Mouse (Mus musculus): ENCODE data around the gene Zfp13. TPM values are rescaled to one million over a fixed set of nuclear protein-coding genes. Genes with fewer than 3 reads are reported as not detected.
A peak's percentile ranks its signal among the peaks of the same experiment; 100 is the strongest.
"Not testable (repeated sequence)": the region's sequence is repeated elsewhere in the genome, so short reads cannot be mapped to it uniquely, and the experiment has no call there.

The Zfp13 gene
- total and polyA plus RNA-seq, 3 experiments, result 0.30 TPM; not detected in 2

DNA sequence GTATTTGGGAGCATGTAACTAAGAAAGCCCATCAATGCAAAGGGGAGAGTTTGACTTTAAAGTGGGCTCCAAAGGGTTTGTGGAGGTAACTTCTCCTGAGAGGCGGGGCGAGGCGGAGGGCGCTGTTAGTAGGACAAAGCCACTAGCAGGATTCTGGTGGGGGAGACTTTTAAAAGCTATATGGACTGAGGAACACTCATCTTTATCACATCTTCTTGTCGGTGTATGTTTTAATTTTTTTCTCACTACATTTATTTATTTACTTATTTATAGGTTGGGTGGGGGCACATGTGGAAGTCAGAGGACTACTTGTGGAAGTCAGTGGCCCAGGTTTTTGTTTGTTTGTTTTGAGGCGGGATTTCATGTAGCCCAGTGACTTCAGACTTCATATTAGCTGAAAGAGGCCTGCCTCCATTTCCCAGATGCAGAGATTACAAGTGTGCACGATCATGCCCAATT is 347 bp upstream of the Zfp13 start:
- no peak overlapping the region for H3K27ac ChIP-seq (ENCODE audit: insufficient read depth, low read depth)
- peaks cover 13 to 14% of the 10 kb centered on the region in 2 experiments for H3K4me1 ChIP-seq (ENCODE audit: control insufficient read depth in 1 of 2, insufficient read depth in 2 of 2)
- no peak for DNase-seq (ENCODE audit: extremely low read depth)
- peak; percentile 50; the same call in 1 of the 2 replicates for TF ChIP-seq CHD1 (IDR thresholded peaks at IDR 0.05; ENCODE audit: low read depth, low read length)
- TF ChIP-seq MXI1 (IDR thresholded peaks at IDR 0.05; ENCODE audit: low read depth, low read length), result 0 out of 2 replicates have a peak, but pooled peaks have one; percentile 21
- 0 out of 2 replicates have a peak, but pooled peaks have one; percentile 39 for TF ChIP-seq SIN3A (IDR thresholded peaks at IDR 0.05; ENCODE audit: low read length)
- no peak for TF ChIP-seq USF1 (IDR thresholded peaks at IDR 0.05; ENCODE audit: low read depth, low read length)
- TF ChIP-seq ZMIZ1 (IDR thresholded peaks at IDR 0.05; ENCODE audit: low read depth, low read length), result no peak
- TF ChIP-seq MAX (IDR thresholded peaks at IDR 0.05; ENCODE audit: low read length), result 0 out of 2 replicates have a peak, but pooled peaks have one; percentile 13
- H3K4me3 ChIP-seq (replicated peaks in 1 of 3; ENCODE audit: low read depth in 2 of 3, low read length in 2 of 3, poor library complexity in 1 of 3), result peak overlapping the region; percentile 49 to 58 (median 56)
- in situ Hi-C loops (cut with MboI; ENCODE audit: low pct_ligation_motif_present, low pct_unique_long_range_greater_than_20kb, low sequenced_read_pairs), result loop anchor here (5.0 kb wide), 1 partner anchor 32 kb away; no protein-coding TSS in a partner anchor
- no peaks in the 10 kb centered on the region for H3K9me3 ChIP-seq (replicated peaks; ENCODE audit: low read length)
- H3K9ac ChIP-seq (ENCODE audit: insufficient read depth, low read depth), result peak overlapping the region; percentile 71
- H3K79me2 ChIP-seq (replicated peaks; ENCODE audit: control insufficient read depth, extremely low read depth, insufficient read depth, poor library complexity, severe bottlenecking), result no peaks in the 10 kb centered on the region
- dilution Hi-C loops (cut with MboI; ENCODE audit: extremely low pct_ligation_motif_present, extremely low pct_unique_long_range_greater_than_20kb, low sequenced_read_pairs), result no loop called here
- peak overlapping the region; percentile 72 for H3K4me2 ChIP-seq (ENCODE audit: insufficient read depth, low read depth, poor library complexity, severe bottlenecking)
- peaks cover 61% of the 10 kb centered on the region for H3K27me3 ChIP-seq (replicated peaks)
- no peaks in the 10 kb centered on the region for H3K36me3 ChIP-seq (replicated peaks in 1 of 2; ENCODE audit: control insufficient read depth in 1 of 2, insufficient read depth in 1 of 2, low read length in 1 of 2)

DNA sequence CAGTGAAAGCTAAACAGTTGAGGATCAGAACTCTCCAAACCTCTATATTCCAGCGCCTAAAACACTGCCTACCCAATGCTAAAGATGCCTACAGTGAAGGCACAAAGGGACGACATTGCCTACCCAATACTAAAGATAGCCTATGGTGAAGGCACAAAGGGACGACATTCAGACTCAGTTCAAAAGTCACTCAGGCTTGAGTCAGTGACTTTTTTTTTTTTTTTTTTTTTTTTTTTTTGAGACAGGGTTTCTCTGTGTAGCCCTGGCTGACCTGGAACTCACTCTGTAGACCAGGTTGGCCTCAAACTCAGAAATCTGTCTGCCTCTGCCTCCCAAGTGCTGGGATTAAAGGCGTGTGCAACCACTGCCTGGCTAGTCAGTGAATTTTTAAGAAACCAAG is 4.1 kb downstream of the Zfp13 start:
- H3K4me3 ChIP-seq (replicated peaks in 1 of 3; ENCODE audit: low read depth in 2 of 3, low read length in 2 of 3, poor library complexity in 1 of 3); H3K9ac ChIP-seq (ENCODE audit: insufficient read depth, low read depth); H3K79me2 ChIP-seq (replicated peaks; ENCODE audit: control insufficient read depth, extremely low read depth, insufficient read depth, poor library complexity, severe bottlenecking); H3K9me3 ChIP-seq (replicated peaks; ENCODE audit: low read length); H3K27ac ChIP-seq (ENCODE audit: insufficient read depth, low read depth); H3K4me2 ChIP-seq (ENCODE audit: insufficient read depth, low read depth, poor library complexity, severe bottlenecking); DNase-seq (ENCODE audit: extremely low read depth); H3K36me3 ChIP-seq (replicated peaks in 1 of 2; ENCODE audit: control insufficient read depth in 1 of 2, insufficient read depth in 1 of 2, low read length in 1 of 2); dilution Hi-C loops (cut with MboI; ENCODE audit: extremely low pct_ligation_motif_present, extremely low pct_unique_long_range_greater_than_20kb, low sequenced_read_pairs); in situ Hi-C loops (cut with MboI; ENCODE audit: low pct_ligation_motif_present, low pct_unique_long_range_greater_than_20kb, low sequenced_read_pairs): not testable (repeated sequence)
- Histone ChIP-seq H3K27me3 (replicated peaks) (peaks cover 57% of the 10 kb centered on the region), H3K4me1 (ENCODE audit: control insufficient read depth in 1 of 2, insufficient read depth in 2 of 2) (peaks cover 12 to 23% of the 10 kb centered on the region in 2 experiments)
- 0 out of 2 replicates have a peak, but pooled peaks have one; percentile 22 for TF ChIP-seq ZNF384 (IDR thresholded peaks at IDR 0.05; ENCODE audit: low read depth, low read length)

DNA sequence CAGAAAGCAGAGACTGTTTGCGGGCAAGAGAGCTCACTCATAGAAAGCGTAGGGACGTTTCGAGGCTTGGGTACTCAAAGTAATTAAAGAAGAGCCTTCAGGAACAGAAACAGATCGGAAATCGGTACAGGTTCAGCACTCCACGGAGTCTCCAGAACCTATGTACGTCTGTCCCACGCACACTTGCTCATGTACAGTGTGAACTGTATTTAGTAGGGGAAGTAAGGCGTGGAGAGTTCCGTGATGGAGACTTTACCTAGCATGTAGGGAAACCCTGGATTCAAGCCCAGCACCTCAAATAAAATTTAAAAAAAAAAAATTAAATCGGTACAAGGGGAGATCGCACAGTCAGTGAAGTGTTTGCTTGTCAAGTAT is 6.4 kb downstream of the Zfp13 start:
- H3K27ac ChIP-seq (ENCODE audit: insufficient read depth, low read depth), result no peak overlapping the region
- TF ChIP-seq POLR2A (IDR thresholded peaks at IDR 0.05; ENCODE audit: low read depth, low read length) (no peak), MAZ (IDR thresholded peaks at IDR 0.05; ENCODE audit: low read depth, low read length) (no peak), E2F4 (IDR thresholded peaks at IDR 0.05; ENCODE audit: insufficient replicate concordance, low read depth, low read length) (no peak), POLR2AphosphoS2 (IDR thresholded peaks at IDR 0.05; ENCODE audit: low read depth, low read length) (no peak), PAX5 (IDR thresholded peaks at IDR 0.05; ENCODE audit: low read length) (no peak), BHLHE40 (IDR thresholded peaks at IDR 0.05; ENCODE audit: low read depth, low read length) (no peak), JUND (conservative IDR thresholded peaks at IDR 0.05; ENCODE audit: low read depth, low read length) (no peak), KAT2A (IDR thresholded peaks at IDR 0.05; ENCODE audit: insufficient replicate concordance, low read length) (no peak), CTCF (conservative IDR thresholded peaks at IDR 0.05 in 1 of 2, IDR thresholded peaks at IDR 0.05 in 1 of 2; ENCODE audit: low read depth in 2 of 2, low read length in 2 of 2) (no peak), EP300 (IDR thresholded peaks at IDR 0.05; ENCODE audit: low read length) (no peak), ZC3H11A (IDR thresholded peaks at IDR 0.05; ENCODE audit: low read depth, low read length) (no peak), NELFE (IDR thresholded peaks at IDR 0.05; ENCODE audit: low read depth, low read length) (no peak), JUN (IDR thresholded peaks at IDR 0.05; ENCODE audit: insufficient read depth, low read depth, low read length) (no peak), TBP (conservative IDR thresholded peaks at IDR 0.05; ENCODE audit: low read depth, low read length) (no peak), USF2 (conservative IDR thresholded peaks at IDR 0.05; ENCODE audit: low read depth, low read length) (no peak), RCOR1 (conservative IDR thresholded peaks at IDR 0.05; ENCODE audit: low read depth, low read length) (0 out of 2 replicates have a peak, but pooled peaks have one; percentile 5), MXI1 (IDR thresholded peaks at IDR 0.05; ENCODE audit: low read depth, low read length) (peak; percentile 3; the same call in 1 of the 2 replicates), CHD2 (IDR thresholded peaks at IDR 0.05; ENCODE audit: low read length) (no peak), ZMIZ1 (IDR thresholded peaks at IDR 0.05; ENCODE audit: low read depth, low read length) (peak; percentile 9; the same call in 1 of the 2 replicates), GABPA (IDR thresholded peaks at IDR 0.05; ENCODE audit: insufficient replicate concordance, low read depth, low read length) (no peak), HCFC1 (IDR thresholded peaks at IDR 0.05; ENCODE audit: low read depth, low read length) (no peak), IRF4 (IDR thresholded peaks at IDR 0.05; ENCODE audit: low read depth, low read length) (no peak)

More for the DNA sequence above, 6.4 kb downstream of the Zfp13 start:
- no peak for DNase-seq (ENCODE audit: extremely low read depth)
- Histone ChIP-seq H3K9me3 (replicated peaks; ENCODE audit: low read length) (no peaks in the 10 kb centered on the region), H3K27me3 (replicated peaks) (peaks cover 53% of the 10 kb centered on the region), H3K9ac (ENCODE audit: insufficient read depth, low read depth) (peak overlapping the region; percentile 50), H3K4me3 (replicated peaks in 1 of 3; ENCODE audit: low read depth in 2 of 3, low read length in 2 of 3, poor library complexity in 1 of 3) (peak overlapping the region; percentile 48 to 69 (median 62)), H3K4me2 (ENCODE audit: insufficient read depth, low read depth, poor library complexity, severe bottlenecking) (peak overlapping the region; percentile 83), H3K36me3 (replicated peaks in 1 of 2; ENCODE audit: control insufficient read depth in 1 of 2, insufficient read depth in 1 of 2, low read length in 1 of 2) (no peaks in the 10 kb centered on the region), H3K79me2 (replicated peaks; ENCODE audit: control insufficient read depth, extremely low read depth, insufficient read depth, poor library complexity, severe bottlenecking) (no peaks in the 10 kb centered on the region), H3K4me1 (ENCODE audit: control insufficient read depth in 1 of 2, insufficient read depth in 2 of 2) (peaks cover 2 to 11% of the 10 kb centered on the region in 2 experiments; a peak in 2 of 4 replicates)
- in situ Hi-C loops (cut with MboI; ENCODE audit: low pct_ligation_motif_present, low pct_unique_long_range_greater_than_20kb, low sequenced_read_pairs) (no loop called here), dilution Hi-C loops (cut with MboI; ENCODE audit: extremely low pct_ligation_motif_present, extremely low pct_unique_long_range_greater_than_20kb, low sequenced_read_pairs) (no loop called here)

Measured in CH12.LX (cell line).